Mouse (Mus musculus): ENCODE results near the gene Arhgap15. TPM values are rescaled to one million over a fixed set of nuclear protein-coding genes. Genes with fewer than 3 reads are reported as not detected.

Arhgap15 gene
- polyA plus RNA-seq, 1 experiment: 4.8 TPM

DNA sequence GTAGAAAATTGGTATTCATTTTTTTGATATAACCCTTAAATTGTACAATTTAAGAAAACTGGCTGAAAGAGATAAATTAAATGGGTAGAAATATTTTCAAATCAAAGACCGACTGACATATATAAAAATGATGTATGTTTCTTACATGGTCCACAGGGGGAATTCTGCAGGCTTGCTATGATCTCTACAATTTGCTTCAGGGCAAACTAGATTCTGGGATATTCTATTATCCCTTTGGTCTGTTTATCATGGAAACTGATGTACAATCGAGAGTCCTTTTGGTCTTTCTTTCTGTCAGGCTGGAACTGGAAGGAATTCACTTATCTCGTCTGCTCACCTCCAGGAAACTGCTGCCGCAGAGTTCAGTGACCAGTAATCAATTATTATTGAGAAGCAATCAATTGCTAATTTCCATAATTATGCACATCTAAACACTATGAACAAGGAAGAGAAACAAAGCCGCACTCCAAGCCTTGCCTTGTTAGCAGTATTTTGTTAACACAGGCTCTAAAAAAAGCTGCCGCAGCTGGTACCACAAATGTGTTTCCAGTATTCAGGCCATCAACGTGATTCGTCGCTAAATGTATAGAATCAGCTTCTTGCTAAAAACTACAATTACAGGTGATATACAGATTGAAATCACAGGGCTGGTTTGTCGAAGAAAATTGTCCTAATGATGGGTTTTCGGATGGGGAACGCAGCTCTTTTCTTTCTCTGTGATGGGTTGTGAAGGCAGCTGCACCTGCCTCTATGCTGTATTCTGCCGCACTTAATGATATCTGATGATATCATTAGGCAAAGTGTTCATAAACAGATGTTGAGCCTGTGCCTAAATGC, 229.8 kb downstream of the Arhgap15 start:
- Histone ChIP-seq H3K27me3 (ENCODE audit: control insufficient read depth, insufficient read depth, low read length) (no peaks in the 10 kb centered on the region), H3K27ac (ENCODE audit: insufficient read depth, low read length) (no peak overlapping the region), H3K36me3 (ENCODE audit: control insufficient read depth, insufficient read depth, low read length) (no peaks in the 10 kb centered on the region), H3K4me1 (ENCODE audit: control insufficient read depth, insufficient read depth, insufficient read length) (no peaks in the 10 kb centered on the region), H3K4me3 (ENCODE audit: extremely low read depth, insufficient read depth, insufficient read length) (no peak overlapping the region)
- WGBS: 94% methylated on average over 13 of the region's 13 CpGs
- DNase-seq (ENCODE audit: low read depth in 1 of 2, low spot score in 2 of 2): no peak
- TF ChIP-seq CTCF (IDR thresholded peaks at IDR 0.05; ENCODE audit: extremely low read depth, insufficient read depth, insufficient read length, insufficient replicate concordance): no peak
- no peak for TF ChIP-seq POLR2A (IDR thresholded peaks at IDR 0.05; ENCODE audit: low read depth, low read length)

DNA sequence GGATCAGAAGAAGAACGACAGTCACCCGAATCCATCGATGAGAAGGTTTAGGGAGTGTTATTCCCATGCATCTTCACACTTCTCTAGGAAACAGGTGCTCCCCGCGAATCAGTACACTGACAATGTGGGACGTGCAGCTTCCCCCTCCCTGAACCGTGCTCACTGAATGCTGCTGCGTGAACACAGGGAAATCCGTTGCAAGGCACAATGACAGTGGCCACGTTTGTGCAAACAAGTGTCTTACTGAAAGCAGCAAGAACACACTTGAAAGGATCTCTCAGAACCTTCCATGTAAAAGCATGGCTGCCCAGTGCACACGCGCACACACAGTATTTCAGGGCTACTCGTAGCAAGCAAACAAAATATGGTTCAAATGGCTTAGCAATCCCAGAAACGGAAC, 237.4 kb downstream of the Arhgap15 start:
- Histone ChIP-seq H3K27ac (ENCODE audit: insufficient read depth, low read length) (no peak overlapping the region), H3K27me3 (ENCODE audit: control insufficient read depth, insufficient read depth, low read length) (no peaks in the 10 kb centered on the region), H3K36me3 (ENCODE audit: control insufficient read depth, insufficient read depth, low read length) (no peaks in the 10 kb centered on the region), H3K4me3 (ENCODE audit: extremely low read depth, insufficient read depth, insufficient read length) (no peak overlapping the region), H3K4me1 (ENCODE audit: control insufficient read depth, insufficient read depth, insufficient read length) (no peaks in the 10 kb centered on the region)
- DNase-seq (ENCODE audit: low read depth in 1 of 2, low spot score in 2 of 2): no peak
- TF ChIP-seq POLR2A (IDR thresholded peaks at IDR 0.05; ENCODE audit: low read depth, low read length) (no peak), CTCF (IDR thresholded peaks at IDR 0.05; ENCODE audit: extremely low read depth, insufficient read depth, insufficient read length, insufficient replicate concordance) (no peak)
- WGBS: 91% methylated on average over 14 of the region's 14 CpGs

DNA sequence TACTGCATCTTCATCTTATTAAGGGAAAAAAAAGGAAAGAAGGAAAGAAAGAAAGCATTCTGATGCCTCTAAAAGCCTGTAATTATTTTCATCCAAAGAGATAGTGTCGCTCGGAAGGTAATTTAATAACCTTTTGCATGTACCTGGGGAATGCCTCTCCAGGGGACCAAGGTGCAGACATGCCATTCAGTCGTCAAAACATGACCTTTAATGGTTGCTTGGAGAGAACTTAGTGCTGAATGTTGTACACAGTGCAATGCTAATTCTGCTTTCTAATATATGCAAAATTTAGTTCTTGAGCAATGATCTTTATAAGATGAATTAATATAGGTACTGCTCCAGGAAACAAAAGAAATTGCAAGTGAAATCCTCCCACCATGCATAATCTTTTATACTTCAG, 239.3 kb downstream of the Arhgap15 start:
- no peak for TF ChIP-seq POLR2A (IDR thresholded peaks at IDR 0.05; ENCODE audit: low read depth, low read length)
- TF ChIP-seq CTCF (IDR thresholded peaks at IDR 0.05; ENCODE audit: extremely low read depth, insufficient read depth, insufficient read length, insufficient replicate concordance): no peak
- no peak for DNase-seq (ENCODE audit: low read depth in 1 of 2, low spot score in 2 of 2)
- Histone ChIP-seq H3K27ac (ENCODE audit: insufficient read depth, low read length) (no peak overlapping the region), H3K36me3 (ENCODE audit: control insufficient read depth, insufficient read depth, low read length) (no peaks in the 10 kb centered on the region), H3K27me3 (ENCODE audit: control insufficient read depth, insufficient read depth, low read length) (no peaks in the 10 kb centered on the region), H3K4me3 (ENCODE audit: extremely low read depth, insufficient read depth, insufficient read length) (no peak overlapping the region), H3K4me1 (ENCODE audit: control insufficient read depth, insufficient read depth, insufficient read length) (no peaks in the 10 kb centered on the region)
- 88% methylated on average over 3 of the region's 3 CpGs for WGBS

DNA sequence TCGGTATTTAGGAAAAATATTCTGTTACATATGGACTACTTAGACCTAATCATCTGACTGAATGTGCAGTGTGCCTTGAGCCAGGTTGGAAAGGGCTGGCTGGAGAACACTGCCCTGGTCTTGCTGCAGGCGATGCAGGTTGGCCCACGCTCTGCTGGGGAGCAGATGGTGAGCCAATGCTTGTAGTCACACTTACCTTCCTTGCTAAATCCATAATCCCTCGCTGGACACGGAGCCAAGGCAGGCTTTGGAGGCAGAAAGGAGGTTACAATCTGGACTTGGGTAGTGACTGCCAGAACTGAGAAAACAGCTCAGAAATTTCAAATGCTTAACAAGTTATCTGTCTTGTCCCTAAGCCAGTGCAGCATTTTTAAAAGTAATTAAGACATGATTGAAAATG, 241.2 kb downstream of the Arhgap15 start:
- Histone ChIP-seq H3K4me3 (ENCODE audit: extremely low read depth, insufficient read depth, insufficient read length) (no peak overlapping the region), H3K4me1 (ENCODE audit: control insufficient read depth, insufficient read depth, insufficient read length) (no peaks in the 10 kb centered on the region), H3K36me3 (ENCODE audit: control insufficient read depth, insufficient read depth, low read length) (no peaks in the 10 kb centered on the region), H3K27ac (ENCODE audit: insufficient read depth, low read length) (no peak overlapping the region), H3K27me3 (ENCODE audit: control insufficient read depth, insufficient read depth, low read length) (no peaks in the 10 kb centered on the region)
- TF ChIP-seq CTCF (IDR thresholded peaks at IDR 0.05; ENCODE audit: extremely low read depth, insufficient read depth, insufficient read length, insufficient replicate concordance) (no peak), POLR2A (IDR thresholded peaks at IDR 0.05; ENCODE audit: low read depth, low read length) (no peak)
- WGBS: 95% methylated on average over 5 of the region's 5 CpGs
- DNase-seq (ENCODE audit: low read depth in 1 of 2, low spot score in 2 of 2): no peak

DNA sequence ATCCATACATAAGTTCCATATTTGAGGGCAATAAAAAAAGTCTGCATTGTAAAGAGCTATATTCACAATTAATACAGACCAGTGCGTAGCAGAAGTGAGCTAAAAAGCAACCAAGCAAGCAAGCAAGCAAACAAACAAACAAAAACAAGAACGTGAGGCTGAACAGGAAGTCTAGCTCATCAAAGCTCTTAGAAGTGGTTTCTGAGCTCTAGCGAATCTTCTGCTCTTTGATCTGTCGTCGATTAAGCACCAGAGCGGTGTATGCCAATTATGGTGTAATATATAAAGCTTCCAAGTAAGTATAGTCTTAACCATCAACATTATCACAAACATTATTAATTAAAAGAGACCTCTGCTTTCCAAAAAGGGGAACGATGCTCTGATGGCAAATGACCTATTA, 243.9 kb downstream of the Arhgap15 start:
- Histone ChIP-seq H3K4me3 (ENCODE audit: extremely low read depth, insufficient read depth, insufficient read length) (no peak overlapping the region), H3K27ac (ENCODE audit: insufficient read depth, low read length) (no peak overlapping the region), H3K27me3 (ENCODE audit: control insufficient read depth, insufficient read depth, low read length) (no peaks in the 10 kb centered on the region), H3K4me1 (ENCODE audit: control insufficient read depth, insufficient read depth, insufficient read length) (no peaks in the 10 kb centered on the region), H3K36me3 (ENCODE audit: control insufficient read depth, insufficient read depth, low read length) (no peaks in the 10 kb centered on the region)
- TF ChIP-seq POLR2A (IDR thresholded peaks at IDR 0.05; ENCODE audit: low read depth, low read length) (no peak), CTCF (IDR thresholded peaks at IDR 0.05; ENCODE audit: extremely low read depth, insufficient read depth, insufficient read length, insufficient replicate concordance) (no peak)
- no peak for DNase-seq (ENCODE audit: low read depth in 1 of 2, low spot score in 2 of 2)
- 67% methylated on average over 7 of the region's 7 CpGs for WGBS

DNA sequence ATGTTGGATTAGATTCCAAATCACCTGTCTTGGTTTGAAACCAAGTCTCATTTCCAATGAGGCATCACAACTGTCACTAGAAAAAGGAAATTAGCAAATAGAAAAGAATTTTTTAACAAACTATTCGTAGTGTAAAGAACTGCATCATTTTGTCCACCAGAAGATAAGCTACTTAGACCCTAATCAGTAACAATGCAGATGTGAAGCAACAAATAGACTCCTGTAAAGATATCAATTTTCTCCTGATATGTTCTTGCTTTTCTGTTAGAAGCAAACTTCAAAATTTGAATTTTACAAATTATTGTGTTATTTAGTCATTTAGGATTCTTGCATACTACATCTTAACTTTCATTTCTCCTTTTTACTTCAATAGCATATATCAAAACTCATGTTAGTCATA, 253.8 kb downstream of the Arhgap15 start:
- TF ChIP-seq POLR2A (IDR thresholded peaks at IDR 0.05; ENCODE audit: low read depth, low read length) (no peak), CTCF (IDR thresholded peaks at IDR 0.05; ENCODE audit: extremely low read depth, insufficient read depth, insufficient read length, insufficient replicate concordance) (no peak)

DNA sequence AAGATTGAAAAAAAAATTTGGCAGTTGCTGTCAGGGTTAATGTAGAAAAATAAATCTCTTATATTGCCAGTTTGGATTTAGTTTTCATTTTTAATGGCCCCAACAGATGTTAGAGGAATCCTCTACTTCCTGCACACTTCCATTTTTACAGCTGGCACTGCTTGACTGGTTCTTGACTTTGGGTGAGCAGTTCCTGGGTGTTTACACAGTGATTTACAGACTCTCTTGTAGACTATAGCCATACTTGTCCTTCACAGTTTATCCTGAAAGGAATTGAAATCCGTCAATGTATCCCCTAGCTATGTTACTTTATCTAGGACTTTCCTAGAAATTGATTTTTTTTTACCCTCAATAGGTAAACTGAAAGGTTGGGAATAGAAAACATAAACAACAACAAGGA, 261.6 kb downstream of the Arhgap15 start:
- H3K36me3 ChIP-seq (ENCODE audit: control insufficient read depth, insufficient read depth, low read length): no peaks in the 10 kb centered on the region
- H3K4me3 ChIP-seq (ENCODE audit: extremely low read depth, insufficient read depth, insufficient read length): no peak overlapping the region
- H3K27ac ChIP-seq (ENCODE audit: insufficient read depth, low read length): no peak overlapping the region
- H3K4me1 ChIP-seq (ENCODE audit: control insufficient read depth, insufficient read depth, insufficient read length): no peaks in the 10 kb centered on the region
- no peak for TF ChIP-seq CTCF (IDR thresholded peaks at IDR 0.05; ENCODE audit: extremely low read depth, insufficient read depth, insufficient read length, insufficient replicate concordance)
- no peaks in the 10 kb centered on the region for H3K27me3 ChIP-seq (ENCODE audit: control insufficient read depth, insufficient read depth, low read length)
- 88% methylated on average over 1 of the region's 1 CpGs for WGBS
- no peak for DNase-seq (ENCODE audit: low read depth in 1 of 2, low spot score in 2 of 2)

More for the DNA sequence above, 253.8 kb downstream of the Arhgap15 start:
- WGBS: 83% methylated on average over 1 of the region's 1 CpGs
- no peaks in the 10 kb centered on the region for H3K27me3 ChIP-seq (ENCODE audit: control insufficient read depth, insufficient read depth, low read length)
- no peak overlapping the region for H3K27ac ChIP-seq (ENCODE audit: insufficient read depth, low read length)
- no peak overlapping the region for H3K4me3 ChIP-seq (ENCODE audit: extremely low read depth, insufficient read depth, insufficient read length)
- H3K36me3 ChIP-seq (ENCODE audit: control insufficient read depth, insufficient read depth, low read length): no peaks in the 10 kb centered on the region
- DNase-seq (ENCODE audit: low read depth in 1 of 2, low spot score in 2 of 2): no peak
- H3K4me1 ChIP-seq (ENCODE audit: control insufficient read depth, insufficient read depth, insufficient read length): no peaks in the 10 kb centered on the region
